Mouse (Mus musculus) CH12.LX (cell line): ENCODE measurements around the gene Enpp7. TPM values are rescaled to one million over a fixed set of nuclear protein-coding genes. Genes with fewer than 3 reads are reported as not detected.

Source experiments
- DNase-seq: peaks from one replicate; pipeline ENCODE4 v3.0.0-alpha.2; 2013; ENCODE audit errors: extremely low read depth
- H3K27ac ChIP-seq: 2 replicates; pipeline ENCODE4 v1.5.1; 2012; ENCODE audit warnings: low read depth, mild to moderate bottlenecking, control low read depth, moderate library complexity; ENCODE audit not compliant: insufficient read depth
- H3K27me3 ChIP-seq: replicated peaks from 2 replicates; pipeline ENCODE3; 2012; ENCODE audit warnings: inconsistent platforms
- H3K36me3 ChIP-seq, 2 experiments: replicated peaks in 1 of 2; 2 replicates each; pipeline versions ENCODE3 to v1.6.1; 2012; ENCODE audit warnings: inconsistent platforms in 1 of 2, low read length in 1 of 2, mild to moderate bottlenecking in 1 of 2, mixed read lengths in 1 of 2, moderate library complexity in 1 of 2; ENCODE audit not compliant: control insufficient read depth in 1 of 2, insufficient read depth in 1 of 2
- H3K4me1 ChIP-seq, 2 experiments: 2 replicates each; pipeline ENCODE4 v1.6.1; 2012; ENCODE audit warnings: inconsistent platforms in 1 of 2, moderate library complexity in 1 of 2; ENCODE audit not compliant: insufficient read depth in 2 of 2, control insufficient read depth in 1 of 2
- H3K4me2 ChIP-seq: 2 replicates; pipeline ENCODE4 v1.6.1; 2012; ENCODE audit warnings: low read depth, mild to moderate bottlenecking, control low read depth; ENCODE audit not compliant: poor library complexity, insufficient read depth, severe bottlenecking
- H3K4me3 ChIP-seq, 3 experiments: fragments of 150-350 bp in 1 of 3; sonication (generic) in 1 of 3; replicated peaks in 1 of 3; 2 replicates each; pipeline versions ENCODE3 to v1.5.1; 2011 to 2012; ENCODE audit warnings: low read depth in 2 of 3, low read length in 2 of 3, mild to moderate bottlenecking in 2 of 3, moderate library complexity in 2 of 3, control low read depth in 1 of 3, improper control_type of control experiment in 1 of 3, inconsistent platforms in 1 of 3, mixed read lengths in 1 of 3; ENCODE audit not compliant: poor library complexity in 1 of 3
- H3K79me2 ChIP-seq: replicated peaks from 2 replicates; pipeline ENCODE4 v1.6.1; 2012; ENCODE audit warnings: mild to moderate bottlenecking, moderate library complexity; ENCODE audit not compliant: control insufficient read depth, poor library complexity, insufficient read depth, severe bottlenecking; ENCODE audit errors: extremely low read depth
- H3K9ac ChIP-seq: 2 replicates; pipeline ENCODE4 v1.6.1; 2012; ENCODE audit warnings: low read depth, mild to moderate bottlenecking, control low read depth, moderate library complexity; ENCODE audit not compliant: insufficient read depth
- H3K9me3 ChIP-seq: replicated peaks from 2 replicates; pipeline ENCODE3; 2012; ENCODE audit warnings: low read length, inconsistent platforms, mixed read lengths
- BHLHE40 ChIP-seq: IDR thresholded peaks from 2 replicates; pipeline ENCODE4 v1.6.1; 2011; ENCODE audit warnings: mild to moderate bottlenecking, low read depth, low read length, improper control_type of control experiment
- CHD1 ChIP-seq: IDR thresholded peaks from 2 replicates; pipeline ENCODE4 v1.6.1; 2012; ENCODE audit warnings: low read depth, low read length, improper control_type of control experiment, inconsistent platforms
- CHD2 ChIP-seq: IDR thresholded peaks from 2 replicates; pipeline ENCODE4 v1.6.1; 2011; ENCODE audit warnings: low read length, improper control_type of control experiment
- CTCF ChIP-seq, 2 experiments: IDR thresholded peaks in 1 of 2; conservative IDR thresholded peaks in 1 of 2; 2 replicates each; pipeline ENCODE4 v1.5.1; 2011 to 2012; ENCODE audit warnings: low read depth in 2 of 2, low read length in 2 of 2, improper control_type of control experiment in 1 of 2, inconsistent platforms in 1 of 2, mild to moderate bottlenecking in 1 of 2, moderate library complexity in 1 of 2
- ELF1 ChIP-seq: IDR thresholded peaks from 2 replicates; pipeline ENCODE4 v1.6.1; 2014; ENCODE audit warnings: low read depth, mild to moderate bottlenecking, inconsistent platforms, low read length, improper control_type of control experiment
- GABPA ChIP-seq: IDR thresholded peaks from 2 replicates; pipeline ENCODE4 v1.6.1; 2012; ENCODE audit warnings: low read depth, low read length, improper control_type of control experiment, inconsistent platforms; ENCODE audit not compliant: insufficient replicate concordance
- IRF4 ChIP-seq: IDR thresholded peaks from 2 replicates; pipeline ENCODE4 v1.6.1; 2014; ENCODE audit warnings: low read depth, mild to moderate bottlenecking, inconsistent platforms, low read length, improper control_type of control experiment
- JUN ChIP-seq: IDR thresholded peaks from 2 replicates; pipeline ENCODE4 v1.6.1; 2011; ENCODE audit warnings: low read depth, mild to moderate bottlenecking, low read length, improper control_type of control experiment, moderate library complexity; ENCODE audit not compliant: insufficient read depth
- KAT2A ChIP-seq: IDR thresholded peaks from 2 replicates; pipeline ENCODE4 v1.6.1; 2012; ENCODE audit warnings: low read length, improper control_type of control experiment, inconsistent platforms; ENCODE audit not compliant: insufficient replicate concordance
- MEF2A ChIP-seq: IDR thresholded peaks from 2 replicates; pipeline ENCODE4 v1.6.1; 2014; ENCODE audit warnings: low read depth, mild to moderate bottlenecking, inconsistent platforms, low read length, improper control_type of control experiment, borderline replicate concordance
- MYC ChIP-seq: IDR thresholded peaks from 2 replicates; pipeline ENCODE4 v1.6.1; 2011; ENCODE audit warnings: low read depth, mild to moderate bottlenecking, improper control_type of control experiment, low read length
- PAX5 ChIP-seq: IDR thresholded peaks from 2 replicates; pipeline ENCODE4 v1.6.1; 2012; ENCODE audit warnings: low read length, inconsistent platforms, mixed read lengths
- RAD21 ChIP-seq: IDR thresholded peaks from 2 replicates; pipeline ENCODE4 v1.6.1; 2011; ENCODE audit warnings: low read depth, mild to moderate bottlenecking, low read length, improper control_type of control experiment, moderate library complexity
- SIN3A ChIP-seq: IDR thresholded peaks from 2 replicates; pipeline ENCODE4 v1.6.1; 2012; ENCODE audit warnings: low read length, improper control_type of control experiment, inconsistent platforms
- SMC3 ChIP-seq: IDR thresholded peaks from 2 replicates; pipeline ENCODE4 v1.6.1; 2011; ENCODE audit warnings: low read depth, low read length, improper control_type of control experiment
- TBP ChIP-seq: conservative IDR thresholded peaks from 2 replicates; pipeline ENCODE4 v1.6.1; 2011; ENCODE audit warnings: low read depth, low read length, improper control_type of control experiment
- TCF12 ChIP-seq: IDR thresholded peaks from 2 replicates; pipeline ENCODE4 v1.6.1; 2014; ENCODE audit warnings: low read depth, mild to moderate bottlenecking, inconsistent platforms, low read length, improper control_type of control experiment
- ZC3H11A ChIP-seq: IDR thresholded peaks from 2 replicates; pipeline ENCODE4 v1.6.1; 2012; ENCODE audit warnings: low read depth, mild to moderate bottlenecking, inconsistent platforms, low read length, improper control_type of control experiment
- ZKSCAN1 ChIP-seq: IDR thresholded peaks from 2 replicates; pipeline ENCODE4 v1.6.1; 2012; ENCODE audit warnings: low read depth, inconsistent platforms, low read length, improper control_type of control experiment, borderline replicate concordance
- ZMIZ1 ChIP-seq: IDR thresholded peaks from 2 replicates; pipeline ENCODE4 v1.6.1; 2012; ENCODE audit warnings: low read depth, mild to moderate bottlenecking, inconsistent platforms, low read length, improper control_type of control experiment
- ZNF384 ChIP-seq: IDR thresholded peaks from 2 replicates; pipeline ENCODE4 v1.6.1; 2012; ENCODE audit warnings: low read depth, low read length, improper control_type of control experiment, inconsistent platforms
- dilution Hi-C: fragments of 300-500 bp; cut with MboI; formaldehyde crosslinking; loops from 2 replicates; pipeline ENCODE4 v1.14.3; 2020; ENCODE audit warnings: low sequenced_read_pairs; ENCODE audit not compliant: extremely low pct_unique_long_range_greater_than_20kb, extremely low pct_ligation_motif_present
- in situ Hi-C: fragments of 300-500 bp; cut with MboI; formaldehyde crosslinking; loops from 3 replicates; pipeline ENCODE4 v1.14.3; 2019; ENCODE audit warnings: low sequenced_read_pairs, low pct_ligation_motif_present, low pct_unique_long_range_greater_than_20kb, mixed read lengths
- polyA plus RNA-seq: library from polyadenylated mRNA; unstranded; fragments of >175 nt; gene quantifications from 2 replicates; pipeline ENCODE4 v1.2.1, GENCODE M21; 2012; ENCODE audit warnings: low read depth; ENCODE audit not compliant: insufficient read length
- total RNA-seq, 2 experiments: library from RNA; depleted of rRNA; stranded (reverse); fragments of 300-350 nt in 1 of 2; fragments of >200 nt in 1 of 2; gene quantifications; 2 replicates each; pipeline ENCODE4 v1.2.3; 2012 to 2014

Enpp7 gene
- total and polyA plus RNA-seq, 3 experiments, result not detected

- H3K9me3 ChIP-seq, result no peaks in the 10 kb centered on the region
- no peaks in the 10 kb centered on the region for H3K4me1 ChIP-seq
- no peaks in the 10 kb centered on the region for H3K36me3 ChIP-seq
- H3K9ac ChIP-seq, result no peak overlapping the region
- H3K79me2 ChIP-seq, result no peaks in the 10 kb centered on the region
- H3K27ac ChIP-seq, result no peak overlapping the region
- no peak for TF ChIP-seq ZNF384
- TF ChIP-seq RAD21, result no peak
- no peak for TF ChIP-seq CHD1
- TF ChIP-seq IRF4, result no peak
- no peak for TF ChIP-seq JUN
- TF ChIP-seq SIN3A, result no peak
- H3K4me3 ChIP-seq, result no peak overlapping the region
- no peak overlapping the region for H3K4me2 ChIP-seq
- in situ Hi-C loops, result no loop called here
- peaks cover 96% of the 10 kb centered on the region for H3K27me3 ChIP-seq
- DNase-seq, result no peak
- dilution Hi-C loops, result no loop called here
Measured at GRCm38 (mm10) chr11:118945868-118946267, 42.1 kb upstream of the Enpp7 start.

GRCm38 (mm10) chr11:118955016-118955415 lies 33.0 kb upstream of the Enpp7 start:
- in situ Hi-C loops, result no loop called here
- no peak for DNase-seq
- H3K4me2 ChIP-seq, result no peak overlapping the region
- H3K36me3 ChIP-seq, result no peaks in the 10 kb centered on the region
- H3K9ac ChIP-seq, result no peak overlapping the region
- H3K27me3 ChIP-seq, result peaks cover 97% of the 10 kb centered on the region
- dilution Hi-C loops, result no loop called here
- no peak for TF ChIP-seq TBP
- no peak for TF ChIP-seq CHD1
- no peak for TF ChIP-seq MEF2A
- no peak for TF ChIP-seq SMC3
- TF ChIP-seq ZKSCAN1, result no peak
- TF ChIP-seq KAT2A, result no peak
- TF ChIP-seq PAX5, result no peak
- H3K4me1 ChIP-seq, result 0 out of 4 replicates have a peak, but pooled peaks cover 0 to 3% of the 10 kb centered on the region in 2 experiments
- H3K27ac ChIP-seq, result no peak overlapping the region
- no peaks in the 10 kb centered on the region for H3K9me3 ChIP-seq
- H3K4me3 ChIP-seq, result no peak overlapping the region
- no peaks in the 10 kb centered on the region for H3K79me2 ChIP-seq

GRCm38 (mm10) chr11:118957070-118957471 lies 30.9 kb upstream of the Enpp7 start:
- Histone ChIP-seq H3K9me3 (no peaks in the 10 kb centered on the region), H3K27me3 (peaks cover 97% of the 10 kb centered on the region), H3K36me3 (no peaks in the 10 kb centered on the region), H3K4me3 (no peak overlapping the region), H3K4me2 (no peak overlapping the region), H3K27ac (no peak overlapping the region), H3K4me1 (0 out of 4 replicates have a peak, but pooled peaks cover 0 to 3% of the 10 kb centered on the region in 2 experiments), H3K79me2 (no peaks in the 10 kb centered on the region), H3K9ac (no peak overlapping the region)
- in situ Hi-C loops (no loop called here), dilution Hi-C loops (no loop called here)
- TF ChIP-seq ZC3H11A, result no peak
- no peak for TF ChIP-seq CTCF (conservative IDR thresholded peaks at IDR 0.05 in 1 of 2, IDR thresholded peaks at IDR 0.05 in 1 of 2; ENCODE audit: low read depth in 2 of 2, low read length in 2 of 2)
- TF ChIP-seq ZMIZ1, result no peak
- no peak for TF ChIP-seq MYC
- no peak for TF ChIP-seq TCF12
- TF ChIP-seq CHD1, result no peak
- TF ChIP-seq PAX5, result no peak
- no peak for TF ChIP-seq CHD2
- TF ChIP-seq TBP, result no peak
- TF ChIP-seq ZKSCAN1, result no peak
- no peak for TF ChIP-seq GABPA
- no peak for TF ChIP-seq RAD21
- no peak for TF ChIP-seq ZNF384
- TF ChIP-seq SMC3, result no peak
- TF ChIP-seq ELF1, result no peak
- no peak for TF ChIP-seq BHLHE40
- DNase-seq, result no peak
